Mouse (Mus musculus): Measurements from ENCODE around the gene Myo18a.

DNA sequence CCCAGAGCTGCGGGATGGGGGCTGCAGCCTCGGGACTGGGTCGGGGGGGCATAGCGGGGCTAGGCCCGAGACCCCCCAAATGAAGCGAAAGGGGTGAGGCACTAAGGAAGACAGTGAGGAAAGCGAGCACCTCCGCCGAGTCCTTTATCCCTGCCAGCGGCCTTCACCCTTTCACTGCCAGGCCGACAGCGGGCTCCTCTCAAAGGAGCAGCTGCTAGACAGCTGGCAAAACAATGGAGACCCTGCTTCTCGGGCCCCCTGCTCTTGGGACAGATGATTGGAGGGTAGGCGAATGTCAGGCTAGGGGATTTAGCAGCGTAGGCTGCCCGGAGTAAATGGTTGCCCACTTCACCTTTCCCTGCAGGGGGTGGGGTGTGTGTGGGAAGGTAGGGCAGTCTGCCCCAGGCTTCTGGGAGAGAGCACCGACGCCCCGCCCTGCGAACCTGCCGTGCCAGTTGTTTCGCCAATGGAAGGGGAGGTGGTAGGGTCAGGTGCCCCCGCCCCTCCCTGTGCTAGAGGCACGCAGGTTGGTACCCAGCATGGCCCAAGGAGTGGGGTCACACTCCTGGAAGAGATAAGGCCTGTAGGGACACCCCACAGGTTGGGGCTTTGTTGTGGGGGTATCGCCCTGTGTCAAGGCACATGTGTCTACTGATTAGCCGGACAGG lies 761 bp downstream of the Myo18a start:
- TF ChIP-seq EP300 (optimal IDR thresholded peaks at IDR 0.05), result no peak
- no peak for TF ChIP-seq CTCF (IDR thresholded peaks at IDR 0.05; ENCODE audit: low read depth)
